Mouse (Mus musculus): ENCODE data around the gene Hs2st1.

Gene Hs2st1

DNA sequence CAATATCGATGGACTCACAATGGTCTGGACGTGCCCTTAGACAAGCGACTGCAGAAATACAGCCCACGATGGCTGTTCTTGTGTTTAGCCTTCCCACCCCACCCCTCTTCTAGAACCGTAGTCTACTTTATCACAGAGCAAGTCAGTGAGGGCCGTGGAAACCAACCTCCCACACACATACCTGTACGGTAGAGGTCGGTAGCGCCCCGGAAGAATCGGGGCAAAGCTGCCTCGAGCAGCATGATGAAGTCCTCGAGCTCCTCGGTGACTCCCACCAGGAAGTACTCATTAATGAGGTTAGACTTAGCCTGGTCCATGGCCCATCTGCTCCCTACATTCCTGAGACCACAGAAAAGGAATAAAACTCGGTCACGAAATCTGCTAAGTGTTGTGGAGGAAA, 134.7 kb downstream of the Hs2st1 start:
- DNase-seq (ENCODE audit: low spot score) = no peak

DNA sequence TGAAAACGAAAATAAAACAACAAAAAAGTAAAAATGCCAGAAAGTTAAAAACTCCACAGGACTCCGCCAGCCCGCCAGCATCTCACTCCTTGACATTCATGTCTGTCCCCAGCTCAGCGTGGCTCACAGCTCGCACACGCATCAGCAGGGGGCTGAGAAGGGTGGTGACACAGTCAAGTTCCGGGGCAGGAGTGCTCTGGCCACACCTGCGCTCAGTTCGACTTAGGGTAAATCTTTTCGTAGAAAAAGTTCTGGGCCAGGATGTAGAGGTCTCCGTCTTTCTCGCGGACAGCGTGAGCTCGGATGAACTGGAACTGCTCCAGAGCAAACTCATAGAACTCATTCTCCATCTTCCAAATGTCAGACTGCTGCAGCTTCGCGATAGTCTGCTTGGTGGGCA, 135.7 kb downstream of the Hs2st1 start:
- no peak for DNase-seq (ENCODE audit: low spot score)

DNA sequence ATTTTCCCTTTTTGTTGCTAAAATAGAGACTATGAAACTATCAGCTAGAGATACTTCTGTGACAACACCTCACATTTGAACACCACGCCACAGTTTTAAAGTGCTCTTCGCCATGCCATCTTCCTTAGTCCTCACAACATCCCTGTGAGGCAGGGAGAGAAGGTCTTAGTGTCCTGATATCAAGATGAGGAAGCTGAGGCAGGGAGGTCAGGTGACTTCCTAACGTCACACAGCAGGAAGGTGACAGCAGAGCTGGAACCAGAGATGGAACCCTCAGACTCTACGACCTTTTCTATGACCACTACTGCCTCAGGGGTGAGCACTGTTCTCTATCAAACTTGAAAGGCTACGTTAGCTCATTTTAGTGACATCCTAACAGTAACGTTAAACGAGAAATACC, 136.9 kb downstream of the Hs2st1 start:
- DNase-seq (ENCODE audit: low spot score) = no peak

DNA sequence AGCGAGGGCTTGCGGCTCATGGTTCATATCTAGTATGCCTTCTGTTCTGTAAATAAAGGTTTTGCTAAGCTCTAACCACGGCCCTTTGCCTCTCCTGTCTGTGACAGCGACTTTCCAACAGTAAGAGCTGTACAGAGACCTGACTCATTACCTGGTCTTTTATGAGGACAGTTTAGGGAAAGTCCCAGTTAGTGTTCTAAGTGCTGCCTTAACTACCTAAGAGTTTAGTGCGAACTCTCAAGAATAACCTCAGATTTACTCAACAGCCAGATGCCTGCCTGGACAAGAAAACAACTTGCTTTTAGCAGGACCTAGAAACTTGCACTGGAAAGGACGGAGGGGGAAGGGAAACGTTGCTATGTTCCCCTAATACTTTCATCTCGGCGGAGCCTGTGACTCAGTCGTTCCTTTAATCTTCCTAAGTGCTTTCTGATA, 137.8 kb downstream of the Hs2st1 start:
- DNase-seq (ENCODE audit: low spot score) = no peak

DNA sequence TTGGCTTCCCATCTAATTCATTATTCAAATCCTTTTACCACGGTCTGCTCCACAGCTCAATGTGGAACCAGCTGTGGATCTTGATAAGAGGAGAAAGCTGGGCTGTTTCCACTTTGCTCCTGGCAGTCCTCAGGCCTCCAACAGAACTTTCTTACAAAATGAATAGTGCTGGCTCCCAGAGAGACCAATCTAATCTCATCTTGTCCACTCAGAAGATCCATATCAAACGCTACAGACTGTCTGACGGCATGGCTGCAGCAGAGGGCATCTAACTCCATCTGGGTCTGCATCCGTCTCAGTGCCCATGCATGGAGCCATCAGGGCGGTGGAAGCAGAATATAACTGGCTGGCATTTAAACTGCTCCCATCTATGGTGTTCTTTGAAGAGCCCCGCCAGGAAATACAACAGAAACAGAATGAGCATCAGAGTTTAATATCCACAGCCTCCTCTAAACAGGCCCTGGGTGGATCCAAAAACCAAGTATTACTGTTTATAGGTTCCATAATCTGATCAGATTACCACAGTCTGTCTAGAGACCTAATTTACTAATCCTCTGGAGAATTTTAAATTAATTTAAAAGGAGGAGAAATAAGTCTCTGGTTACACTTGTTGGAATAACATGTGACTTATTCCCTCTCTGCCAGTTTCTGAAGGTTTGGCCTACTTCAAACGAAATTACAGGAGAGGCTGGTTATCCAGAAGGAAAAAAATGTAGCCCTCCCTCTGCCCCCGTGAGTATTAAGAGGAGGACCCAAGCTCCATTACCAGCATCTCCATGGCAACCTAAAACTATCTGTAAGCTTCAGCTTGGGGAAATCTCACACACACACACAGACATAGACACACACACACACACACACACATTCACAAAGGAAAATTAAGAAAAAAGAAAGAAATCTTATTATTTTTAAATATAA, 141.2 kb downstream of the Hs2st1 start:
- no peak for DNase-seq (ENCODE audit: low spot score)

DNA sequence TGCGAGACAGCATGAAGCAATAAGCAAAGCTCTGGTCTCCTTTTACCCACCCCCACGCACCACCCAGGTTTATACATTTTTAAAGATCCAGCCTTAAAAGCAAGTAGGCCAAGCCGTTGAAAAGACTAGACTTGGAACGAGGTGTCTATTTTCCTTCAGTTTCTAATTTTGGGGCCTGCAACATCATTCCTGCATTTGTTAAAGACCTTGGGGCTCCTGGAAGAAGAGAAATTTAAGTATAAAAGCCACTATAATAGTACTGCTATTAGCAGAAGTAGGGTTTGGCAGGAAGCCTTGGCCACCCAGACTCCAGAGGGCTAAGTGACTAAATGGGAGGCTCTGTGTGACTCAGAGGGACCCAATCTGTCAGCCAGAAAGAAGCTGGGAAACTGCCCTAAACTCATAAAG, 144.9 kb downstream of the Hs2st1 start:
- peak; percentile 25 for DNase-seq (ENCODE audit: low spot score)

DNA sequence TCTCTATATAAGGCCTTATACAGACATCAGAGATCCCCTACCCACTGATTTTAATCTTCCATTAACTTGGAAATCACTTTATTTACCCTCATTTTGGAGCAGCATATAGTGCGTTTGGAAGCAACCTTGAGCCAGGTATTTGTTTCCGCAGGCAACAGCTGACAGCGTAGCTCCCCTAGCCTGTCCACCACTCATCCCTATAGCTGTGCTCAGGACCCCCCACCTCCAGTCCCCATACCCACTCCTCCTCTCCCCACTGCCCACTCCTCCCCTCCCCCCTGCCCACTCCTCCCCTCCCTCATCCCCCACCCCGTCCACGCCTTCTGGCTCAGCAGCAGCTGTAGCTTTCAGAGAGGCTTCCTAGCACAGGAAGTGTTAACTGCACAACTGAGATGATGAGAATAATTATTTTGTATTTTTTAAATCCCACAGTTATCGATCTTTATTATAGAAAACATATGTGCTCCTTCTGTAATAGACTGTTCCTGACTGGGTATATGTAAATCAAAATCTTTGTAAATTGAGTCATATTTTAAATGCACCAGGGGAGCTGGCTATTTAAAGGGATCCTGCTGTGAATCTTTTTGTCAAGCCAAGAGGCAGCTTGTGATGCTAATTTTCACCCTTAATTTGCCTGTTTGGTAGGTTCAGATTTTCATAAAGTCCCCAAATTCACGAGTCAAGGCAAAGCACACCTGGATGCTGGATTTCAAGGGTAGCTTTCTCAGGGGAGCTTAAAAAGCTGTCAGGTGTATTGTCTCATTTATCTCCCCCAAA, 148.4 kb downstream of the Hs2st1 start:
- no peak for DNase-seq (ENCODE audit: low spot score)

DNA sequence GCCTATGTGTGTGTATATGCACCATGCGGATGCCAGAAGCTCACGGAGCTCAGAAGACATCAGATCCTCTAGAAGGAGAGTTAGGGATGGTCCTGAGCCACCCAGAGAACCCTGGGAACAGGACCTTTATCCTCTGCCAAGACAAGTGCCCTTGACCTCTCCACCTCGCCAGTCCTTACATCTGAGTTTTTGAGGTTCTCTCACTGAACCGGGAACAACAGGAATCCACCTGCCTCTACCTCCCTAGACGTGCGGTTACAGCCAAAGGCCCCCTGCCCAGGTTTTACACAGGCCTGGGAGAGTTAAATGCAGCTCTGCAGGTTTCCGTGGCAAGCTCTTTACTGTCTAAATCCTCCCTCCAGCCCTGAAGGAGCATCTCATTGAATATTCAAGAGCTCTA, 156.2 kb downstream of the Hs2st1 start:
- DNase-seq (ENCODE audit: low spot score) = no peak

DNA sequence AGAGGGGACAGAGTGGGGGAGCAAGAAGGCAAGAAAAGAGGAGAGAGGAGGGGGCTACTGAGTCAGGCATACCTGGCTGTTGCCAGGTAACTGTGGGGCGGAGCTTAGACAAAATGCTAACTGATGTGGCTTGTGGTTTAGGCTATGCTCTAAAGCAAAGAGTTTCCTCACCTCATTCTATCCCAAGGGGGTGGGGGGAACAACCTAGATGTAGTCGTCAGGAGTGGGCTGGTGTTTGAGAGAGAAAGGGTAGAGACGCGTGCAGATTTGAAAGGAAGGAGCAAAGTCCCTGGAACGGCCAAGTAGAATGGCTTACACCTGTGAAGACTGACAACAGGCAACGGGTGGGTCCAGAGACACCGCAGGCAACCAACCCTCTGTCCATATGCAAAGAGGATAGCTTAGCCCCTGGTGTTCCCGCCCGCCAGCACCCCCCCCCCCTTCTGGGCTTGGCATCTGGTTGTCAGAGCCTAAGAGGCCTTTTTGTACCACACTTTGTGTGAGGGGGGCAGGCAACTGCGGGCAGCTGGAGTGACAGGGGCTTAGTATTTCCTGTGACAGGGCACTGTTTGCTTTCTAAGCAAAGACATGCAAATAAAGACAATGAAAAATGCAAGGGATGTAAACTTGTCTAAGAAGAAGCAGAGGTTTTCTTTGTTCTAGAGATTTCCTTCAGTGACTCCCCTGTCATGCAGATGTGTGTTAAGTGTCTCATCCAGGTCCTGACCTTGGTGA, 157.3 kb downstream of the Hs2st1 start:
- DNase-seq (ENCODE audit: low spot score) = no peak

DNA sequence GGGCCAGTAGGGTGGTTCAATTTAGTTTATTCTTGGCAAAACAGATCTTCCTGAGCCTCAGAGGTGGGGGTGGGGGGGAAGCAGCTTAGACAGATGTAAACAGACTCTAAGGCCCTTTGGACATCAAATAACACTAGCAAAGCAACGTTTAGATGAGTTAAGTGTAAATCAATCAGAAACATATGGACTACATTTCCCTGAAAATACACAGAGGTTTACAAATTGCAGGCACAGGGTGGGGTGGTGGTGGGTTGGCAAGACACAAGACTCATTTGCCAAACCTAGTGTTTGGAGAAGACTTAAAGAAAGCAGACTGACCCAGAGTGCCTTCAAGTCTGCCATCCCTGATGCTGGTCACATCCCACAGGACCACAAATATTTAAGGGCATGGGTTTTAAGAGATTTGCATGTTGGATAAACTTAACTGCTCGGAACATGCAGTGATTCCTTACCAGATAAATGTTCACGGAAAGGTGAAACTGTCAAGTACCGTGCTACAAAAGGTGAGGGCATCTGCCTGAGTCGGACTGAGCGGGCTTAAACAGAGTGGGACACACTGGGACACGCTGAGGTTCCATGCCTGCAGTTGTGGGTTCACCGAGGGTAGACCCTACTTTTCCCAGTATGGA, 158.2 kb downstream of the Hs2st1 start:
- DNase-seq (ENCODE audit: low spot score) = no peak

DNA sequence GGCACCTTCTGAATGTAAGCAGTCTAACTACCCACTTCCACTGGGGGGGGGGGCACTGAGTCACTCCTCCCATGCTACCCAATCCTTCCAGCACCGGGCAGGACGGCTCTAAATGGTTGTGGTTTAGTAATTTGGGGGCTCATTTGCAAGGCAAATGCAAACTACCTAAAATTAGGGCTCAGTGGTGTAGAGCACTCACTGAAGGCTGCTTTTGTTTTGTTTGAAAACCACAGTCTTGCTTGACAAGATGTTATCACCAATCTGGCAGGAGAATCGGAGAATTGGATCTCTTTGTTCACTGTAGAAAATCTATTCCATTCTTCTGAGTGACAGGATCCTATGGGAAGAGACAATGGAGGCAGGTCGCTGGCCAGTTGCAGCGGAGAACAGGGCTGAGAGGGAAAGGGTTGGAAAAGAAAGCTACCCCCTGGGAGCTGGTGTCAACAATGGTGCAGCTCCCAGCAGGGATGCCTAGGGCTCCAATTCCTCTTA, 158.9 kb downstream of the Hs2st1 start:
- DNase-seq (ENCODE audit: low spot score) = no peak

DNA sequence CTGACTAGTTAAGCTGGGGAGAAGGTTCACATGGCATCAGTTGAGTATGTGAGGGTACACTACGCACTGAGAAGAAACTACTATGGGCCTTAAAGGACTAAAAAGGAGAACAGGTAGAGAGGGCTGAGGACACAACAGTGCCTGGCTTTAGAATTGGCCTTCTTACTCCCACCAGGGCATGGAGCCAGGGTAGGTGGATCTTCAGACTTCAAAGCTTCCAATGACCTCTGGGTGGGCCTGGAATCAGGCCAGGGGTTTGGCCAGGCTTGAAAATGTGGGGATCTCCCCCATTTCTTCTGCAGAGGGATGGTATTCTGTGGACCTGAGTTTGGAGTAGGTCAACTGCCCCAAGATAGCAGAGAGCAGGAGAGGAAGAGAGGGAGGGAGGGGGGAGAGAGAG, 161.0 kb downstream of the Hs2st1 start:
- DNase-seq (ENCODE audit: low spot score) = no peak

DNA sequence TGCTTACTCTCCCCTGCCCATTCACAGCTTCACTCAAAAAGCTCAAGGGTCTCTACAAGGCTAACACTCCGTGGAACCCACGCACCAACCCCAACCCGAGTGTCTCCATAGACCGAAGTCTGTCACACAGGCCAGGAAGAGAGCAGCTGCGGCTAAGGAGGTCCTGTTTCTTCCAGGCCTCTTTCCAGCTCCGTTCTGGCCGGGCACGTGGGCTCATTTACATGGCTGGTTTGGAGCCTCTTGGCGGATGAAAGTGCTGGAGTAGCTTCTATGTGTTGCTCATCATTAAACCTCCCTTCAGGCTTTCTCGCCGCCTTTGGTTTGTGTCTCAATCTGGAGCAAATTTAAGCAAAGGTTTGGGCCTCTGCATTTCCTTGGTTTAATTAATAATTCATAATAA, 164.7 kb downstream of the Hs2st1 start:
- no peak for DNase-seq (ENCODE audit: low spot score)

DNA sequence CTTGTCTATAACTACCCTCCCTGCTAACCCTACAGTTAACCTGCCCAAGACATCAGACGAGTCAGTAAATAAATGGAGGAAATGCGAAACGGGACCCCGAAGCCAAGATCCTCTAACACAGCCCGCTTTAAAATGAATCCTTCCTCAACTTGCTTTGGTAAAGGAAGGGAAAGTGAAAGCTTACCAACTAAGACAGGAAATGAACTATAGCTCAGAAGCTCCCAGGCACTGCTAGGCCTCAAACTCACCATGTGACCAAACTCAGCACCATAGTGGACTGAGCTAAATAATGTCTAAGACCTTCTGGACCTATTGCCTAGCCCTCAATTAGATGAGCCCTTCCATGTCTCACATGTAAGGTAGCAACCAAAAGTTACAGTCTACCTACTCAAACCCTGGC, 168.7 kb downstream of the Hs2st1 start:
- no peak for DNase-seq (ENCODE audit: low spot score)

DNA sequence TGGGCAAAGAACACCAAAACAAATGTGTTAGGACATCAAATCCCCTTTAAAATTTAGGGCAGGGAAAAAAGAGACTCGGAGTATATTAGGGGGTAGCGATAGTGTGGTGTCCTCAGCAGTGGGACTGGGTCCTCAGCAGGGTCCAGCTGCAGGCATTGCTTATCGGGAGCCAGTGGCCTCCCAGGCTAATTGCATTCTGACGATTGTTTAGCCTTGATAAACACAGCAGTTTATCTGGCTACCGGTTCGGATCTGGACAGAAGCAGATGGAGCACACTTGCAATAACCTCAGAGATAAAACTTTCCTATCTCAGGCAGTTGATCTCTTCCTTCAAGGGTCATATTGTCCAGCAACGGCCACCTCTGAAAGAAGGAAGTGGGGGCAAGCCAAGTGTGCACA, 169.1 kb downstream of the Hs2st1 start:
- DNase-seq (ENCODE audit: low spot score) = no peak

DNA sequence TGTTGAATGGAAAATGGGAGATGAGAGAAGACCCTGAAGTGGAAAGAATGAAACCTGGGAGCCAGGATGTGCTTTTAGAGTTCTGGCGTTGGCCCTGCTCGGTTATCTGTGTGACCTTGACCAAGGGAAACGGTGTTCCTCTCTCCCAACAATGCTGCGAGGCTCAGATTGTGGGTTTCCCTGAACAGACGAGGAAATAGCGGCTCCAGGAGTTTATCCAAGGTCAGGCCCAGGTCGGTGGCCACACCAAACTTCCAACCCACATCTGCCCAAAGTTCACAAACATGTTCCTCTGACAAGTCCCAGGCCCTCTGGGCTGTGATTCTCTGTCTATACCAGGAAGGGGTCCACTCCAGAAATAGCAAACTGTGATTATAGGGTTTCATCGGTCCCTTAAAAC, 169.6 kb downstream of the Hs2st1 start:
- DNase-seq (ENCODE audit: low spot score) = no peak

DNA sequence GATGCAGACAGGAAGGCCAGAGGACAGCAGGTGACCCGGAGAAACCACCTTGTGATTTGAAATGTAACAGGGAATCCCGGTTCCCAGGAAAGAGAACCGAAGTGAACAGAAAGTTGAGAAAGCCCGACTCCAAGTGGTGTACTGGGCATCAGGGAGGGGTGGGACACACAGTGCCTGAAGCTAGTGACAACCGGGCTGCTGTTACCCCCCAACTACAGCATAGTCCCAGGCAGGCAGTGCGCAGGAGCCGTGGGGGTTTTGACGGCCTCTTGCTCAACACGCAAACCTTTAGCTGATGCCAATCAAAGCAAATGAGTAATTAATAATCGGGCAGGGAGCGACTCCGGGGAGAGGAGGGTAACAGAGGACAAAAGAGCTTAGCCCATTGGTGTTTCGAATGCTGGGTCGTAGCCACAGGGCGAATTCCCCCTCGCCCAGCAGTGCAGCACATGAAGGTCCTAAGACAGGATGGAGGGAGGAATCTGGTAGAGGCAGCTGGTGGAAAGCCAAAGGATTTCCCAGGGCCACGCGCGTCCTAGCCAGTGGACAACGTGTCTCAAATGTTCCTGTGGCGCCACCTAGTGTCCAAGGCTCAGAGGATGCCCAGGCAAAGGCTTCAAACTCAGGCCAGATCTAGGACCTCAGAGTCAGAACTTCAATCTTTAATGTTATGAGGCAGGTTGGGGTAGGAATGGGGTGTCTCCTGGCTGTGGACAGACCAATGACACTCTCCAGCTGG, 170.5 kb downstream of the Hs2st1 start:
- DNase-seq (ENCODE audit: low spot score) = peak; percentile 81

DNA sequence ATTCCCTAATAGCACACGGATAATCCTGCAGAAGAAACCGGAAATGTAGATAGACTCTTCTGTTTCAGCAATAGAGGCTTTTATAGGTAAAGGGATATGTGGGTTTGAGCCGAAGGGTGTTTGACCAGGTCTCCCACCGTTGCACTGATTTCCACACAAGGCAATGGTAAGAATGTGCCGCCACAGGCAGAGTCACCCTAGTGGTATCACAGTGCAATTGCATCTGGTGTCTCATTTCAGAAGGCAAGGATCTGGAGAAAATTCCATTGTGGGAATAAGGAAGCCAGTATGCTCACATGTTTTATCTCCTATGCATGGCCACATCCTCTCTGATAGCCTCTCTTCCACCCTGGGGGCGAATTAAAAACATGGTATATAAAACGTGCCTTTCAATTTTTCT, 171.8 kb downstream of the Hs2st1 start:
- DNase-seq (ENCODE audit: low spot score) = no peak

DNA sequence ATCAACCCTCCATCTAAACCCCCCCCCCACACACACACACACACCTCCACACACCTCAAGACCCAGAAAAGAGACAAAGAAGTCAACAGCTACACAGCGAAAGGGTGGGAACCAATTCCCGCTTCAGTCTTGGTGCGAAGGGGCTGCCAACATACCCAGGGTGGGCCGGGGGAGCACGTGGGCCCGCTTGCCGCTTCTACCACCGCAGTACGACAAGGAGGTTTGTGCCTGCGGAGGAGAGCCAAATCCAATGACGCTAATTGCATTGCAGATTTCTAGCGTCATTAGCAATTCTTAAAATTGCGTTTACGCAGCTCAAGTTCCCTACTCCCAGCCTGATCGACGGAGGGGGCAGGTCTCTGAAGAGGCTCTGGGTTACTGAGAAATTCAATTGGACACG, 173.5 kb downstream of the Hs2st1 start:
- DNase-seq (ENCODE audit: low spot score) = no peak

DNA sequence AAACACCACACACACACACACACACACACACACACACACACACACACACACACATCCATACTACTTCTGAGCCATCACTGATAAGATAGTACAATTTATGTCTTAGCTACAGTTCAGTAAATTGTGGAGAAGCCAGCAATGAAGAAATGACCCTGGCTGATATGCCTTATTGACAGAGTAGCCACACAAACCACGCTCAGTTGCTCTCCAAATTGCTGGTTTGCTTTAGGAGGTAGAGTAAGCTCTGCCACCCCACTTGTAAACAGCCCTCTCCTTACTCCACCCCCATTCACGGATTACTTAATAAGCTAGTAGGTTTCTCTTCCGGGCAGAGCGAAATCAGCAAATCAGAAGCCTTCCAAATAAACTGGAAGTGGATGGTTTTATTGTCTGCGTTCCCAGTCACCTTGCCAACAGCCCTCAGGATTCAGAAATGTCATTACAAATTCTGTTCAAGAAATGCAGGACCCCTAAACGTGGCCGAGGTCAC, 175.5 kb downstream of the Hs2st1 start:
- no peak for DNase-seq (ENCODE audit: low spot score)

DNA sequence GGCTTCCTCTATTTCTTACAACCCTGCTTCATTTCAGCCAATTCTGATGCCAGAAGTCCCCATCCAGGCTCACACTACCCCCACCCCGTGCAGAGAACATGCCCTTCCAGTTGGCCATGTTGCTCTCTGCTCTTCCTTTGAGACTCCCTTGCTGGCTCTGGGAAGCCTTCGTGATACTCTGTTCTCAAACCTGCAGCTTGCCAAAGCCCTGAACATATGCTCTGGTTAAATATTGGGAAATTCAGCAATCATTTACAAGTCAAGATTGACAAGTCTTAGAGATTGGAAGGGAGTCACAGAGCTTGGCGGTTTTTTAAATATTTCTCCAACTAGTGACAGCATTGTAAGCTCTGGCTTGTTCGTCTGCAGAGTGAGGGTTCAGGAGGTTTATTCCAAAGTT, 183.5 kb downstream of the Hs2st1 start:
- no peak for DNase-seq (ENCODE audit: low spot score)
